Mouse (Mus musculus): Measurements from ENCODE around the gene Wdr1. TPM values are rescaled to one million over a fixed set of nuclear protein-coding genes. Genes with fewer than 3 reads are reported as not detected.

Wdr1 gene
- total and polyA plus RNA-seq, 3 experiments = 108 to 173 (median 142) TPM

DNA sequence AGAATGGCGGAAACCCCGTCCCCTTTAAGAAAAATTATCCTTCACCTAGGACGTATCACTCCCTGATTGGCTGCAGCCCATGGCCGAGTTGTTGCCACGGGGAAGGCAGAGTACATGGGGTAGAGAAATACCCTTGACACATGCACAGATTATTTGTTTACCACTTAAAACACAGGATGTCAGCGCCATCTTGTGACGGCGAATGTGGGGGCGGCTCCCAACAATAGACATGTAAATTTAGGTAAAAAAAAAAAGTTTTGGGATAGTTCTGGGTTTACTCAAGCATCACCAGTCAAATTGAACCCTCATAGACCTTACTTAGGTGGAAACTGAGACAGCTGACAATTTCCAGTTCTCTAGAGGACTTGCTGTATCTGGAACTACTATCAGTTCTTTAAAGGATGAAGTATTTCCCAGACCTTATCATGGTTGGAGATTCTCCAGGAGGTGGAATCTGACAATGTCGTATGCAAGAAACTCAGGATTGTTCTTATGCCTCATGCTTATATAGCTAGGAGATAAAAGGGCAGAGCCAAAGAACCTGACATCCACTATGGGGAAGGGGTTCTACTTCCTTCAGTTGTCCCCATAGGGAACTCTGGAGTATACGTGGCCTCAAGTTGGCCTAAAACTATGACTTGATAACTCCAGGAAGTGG lies 35.8 kb upstream of the Wdr1 start:
- no peaks in the 10 kb centered on the region for H3K9me3 ChIP-seq (replicated peaks; ENCODE audit: low read length)
- no peak overlapping the region for H3K27ac ChIP-seq (ENCODE audit: insufficient read depth, low read depth)
- TF ChIP-seq ELF1 (IDR thresholded peaks at IDR 0.05; ENCODE audit: low read depth, low read length) (no peak), ZC3H11A (IDR thresholded peaks at IDR 0.05; ENCODE audit: low read depth, low read length) (no peak), POLR2AphosphoS2 (IDR thresholded peaks at IDR 0.05; ENCODE audit: low read depth, low read length) (no peak), CTCF (conservative IDR thresholded peaks at IDR 0.05 in 1 of 2, IDR thresholded peaks at IDR 0.05 in 1 of 2; ENCODE audit: low read depth in 2 of 2, low read length in 2 of 2) (peak in 1 of 2 experiments; percentile 26; a peak in 1 of 4 replicates), JUND (conservative IDR thresholded peaks at IDR 0.05; ENCODE audit: low read depth, low read length) (no peak), IRF4 (IDR thresholded peaks at IDR 0.05; ENCODE audit: low read depth, low read length) (no peak), POLR2A (IDR thresholded peaks at IDR 0.05; ENCODE audit: low read depth, low read length) (no peak), ZKSCAN1 (IDR thresholded peaks at IDR 0.05; ENCODE audit: borderline replicate concordance, low read depth, low read length) (no peak), ZMIZ1 (IDR thresholded peaks at IDR 0.05; ENCODE audit: low read depth, low read length) (no peak), EP300 (IDR thresholded peaks at IDR 0.05; ENCODE audit: low read length) (no peak), TCF12 (IDR thresholded peaks at IDR 0.05; ENCODE audit: low read depth, low read length) (no peak), ETS1 (conservative IDR thresholded peaks at IDR 0.05; ENCODE audit: low read depth, low read length) (no peak), JUN (IDR thresholded peaks at IDR 0.05; ENCODE audit: insufficient read depth, low read depth, low read length) (no peak), MAFK (IDR thresholded peaks at IDR 0.05; ENCODE audit: insufficient replicate concordance, low read length) (no peak), E2F4 (IDR thresholded peaks at IDR 0.05; ENCODE audit: insufficient replicate concordance, low read depth, low read length) (no peak), MAX (IDR thresholded peaks at IDR 0.05; ENCODE audit: low read length) (no peak), ZNF384 (IDR thresholded peaks at IDR 0.05; ENCODE audit: low read depth, low read length) (peak; percentile 59; the same call in 1 of the 2 replicates), RAD21 (IDR thresholded peaks at IDR 0.05; ENCODE audit: low read depth, low read length) (peak; percentile 6), RCOR1 (conservative IDR thresholded peaks at IDR 0.05; ENCODE audit: low read depth, low read length) (no peak), MEF2A (IDR thresholded peaks at IDR 0.05; ENCODE audit: borderline replicate concordance, low read depth, low read length) (no peak), CHD1 (IDR thresholded peaks at IDR 0.05; ENCODE audit: low read depth, low read length) (no peak), NELFE (IDR thresholded peaks at IDR 0.05; ENCODE audit: low read depth, low read length) (no peak), MXI1 (IDR thresholded peaks at IDR 0.05; ENCODE audit: low read depth, low read length) (no peak)
- H3K4me3 ChIP-seq (replicated peaks in 1 of 3; ENCODE audit: low read depth in 2 of 3, low read length in 2 of 3, poor library complexity in 1 of 3) = no peak overlapping the region
- H3K9ac ChIP-seq (ENCODE audit: insufficient read depth, low read depth) = no peak overlapping the region
- dilution Hi-C loops (cut with MboI; ENCODE audit: extremely low pct_ligation_motif_present, extremely low pct_unique_long_range_greater_than_20kb, low sequenced_read_pairs) = no loop called here
- H3K79me2 ChIP-seq (replicated peaks; ENCODE audit: control insufficient read depth, extremely low read depth, insufficient read depth, poor library complexity, severe bottlenecking) = no peaks in the 10 kb centered on the region
- DNase-seq (ENCODE audit: extremely low read depth) = no peak
- H3K4me2 ChIP-seq (ENCODE audit: insufficient read depth, low read depth, poor library complexity, severe bottlenecking) = no peak overlapping the region
- H3K4me1 ChIP-seq (ENCODE audit: control insufficient read depth in 1 of 2, insufficient read depth in 2 of 2) = peaks cover 0 to 6% of the 10 kb centered on the region in 2 experiments; a peak in 2 of 4 replicates
- H3K36me3 ChIP-seq (replicated peaks in 1 of 2; ENCODE audit: control insufficient read depth in 1 of 2, insufficient read depth in 1 of 2, low read length in 1 of 2) = no peaks in the 10 kb centered on the region
- H3K27me3 ChIP-seq (replicated peaks) = no peaks in the 10 kb centered on the region
- in situ Hi-C loops (cut with MboI; ENCODE audit: low pct_ligation_motif_present, low pct_unique_long_range_greater_than_20kb, low sequenced_read_pairs) = no loop called here
